Comparison of ENCODE assay signal across 10 mouse cellular contexts in the genomic region with DNA sequence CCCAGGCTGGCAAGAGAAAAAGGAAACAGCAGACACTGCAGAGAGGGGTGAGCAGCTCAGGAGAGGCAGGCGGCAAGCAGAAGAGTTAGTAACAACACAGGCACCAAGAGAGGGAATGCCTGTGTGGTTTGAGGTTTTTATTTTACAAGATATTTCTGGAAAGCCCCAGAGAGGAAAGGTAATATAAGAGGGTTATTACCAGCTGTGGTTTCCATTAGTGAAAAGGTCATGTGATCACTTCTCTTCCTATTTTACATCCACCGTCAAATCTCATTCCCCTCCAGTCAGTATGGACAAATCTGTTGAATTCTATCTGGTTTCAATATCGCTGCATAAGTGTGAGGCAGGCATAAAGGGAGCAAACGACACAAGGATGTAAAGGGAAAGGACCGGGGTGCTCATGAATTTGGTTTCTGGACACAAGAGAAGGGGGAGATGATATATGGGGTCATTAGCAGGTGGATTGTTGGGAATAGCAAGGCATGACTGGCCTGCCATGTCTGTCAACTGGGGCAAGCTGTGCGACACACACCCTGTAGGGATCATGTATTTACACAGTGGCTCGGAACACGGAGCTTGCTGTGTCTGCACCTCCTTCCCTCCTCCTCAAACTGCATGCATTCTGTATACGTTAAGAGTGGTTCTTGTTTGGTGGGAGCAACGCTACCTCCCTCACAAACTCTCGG. TPM values are rescaled to one million over a fixed set of nuclear protein-coding genes. Genes with fewer than 3 reads are reported as not detected.
DNase-seq lines count a peak whose midpoint lies in the region; ATAC-seq and TF ChIP-seq lines count a peak whose summit lies in the region.
"Had no signal": no experiment of that assay in that cellular context is flagged by ENCODE, and none has a peak within 500 bp of the region (broad histone marks: within the 10 kb centered on the region; RNA-seq: fewer than 3 reads in every experiment).

No protein-coding gene starts in this region.

- H3K4me2 ChIP-seq in heart, embryonic 16.5 days (ENCODE audit: low read depth, low read length), result peak overlapping the region; percentile 25; the same call in 1 of the 2 replicates
- peak overlapping the region; percentile 49 for H3K4me2 ChIP-seq in limb, embryonic 13.5 days (replicated peaks)
- no peak overlapping the region for H3K4me2 ChIP-seq in stomach, postnatal 0 days (replicated peaks; ENCODE audit: low read depth)

- no peak for ATAC-seq in heart, embryonic 16.5 days (replicated peaks; ENCODE audit: extremely low read depth, insufficient read depth, low FRiP score)
- peak; percentile 74 for ATAC-seq in limb, embryonic 13.5 days (ENCODE audit: low FRiP score, low read depth)
- peak; percentile 46; the same call in 1 of the 2 replicates for ATAC-seq in stomach, postnatal 0 days (ENCODE audit: low FRiP score, low TSS enrichment)

- peaks cover 7% of the 10 kb centered on the region for H3K4me1 ChIP-seq in heart, embryonic 16.5 days (ENCODE audit: control insufficient read depth, insufficient read depth, low read length)
- peaks cover 14% of the 10 kb centered on the region for H3K4me1 ChIP-seq in limb, embryonic 13.5 days
- H3K4me1 ChIP-seq in stomach, postnatal 0 days (replicated peaks; ENCODE audit: control insufficient read depth, insufficient read depth), result no peaks in the 10 kb centered on the region

- no peak for TF ChIP-seq EP300 in stomach, postnatal 0 days (optimal IDR thresholded peaks at IDR 0.05)

- H3K36me3 ChIP-seq in heart, embryonic 16.5 days (ENCODE audit: control insufficient read depth, insufficient read depth), result no peaks in the 10 kb centered on the region
- H3K36me3 ChIP-seq in limb, embryonic 13.5 days, result no peaks in the 10 kb centered on the region
- no peaks in the 10 kb centered on the region for H3K36me3 ChIP-seq in stomach, postnatal 0 days (ENCODE audit: control insufficient read depth, insufficient read depth, low read length)

- no peak overlapping the region for H3K27ac ChIP-seq in heart, embryonic 16.5 days (ENCODE audit: low read length)
- peak overlapping the region; percentile 28; the same call in 1 of the 2 replicates for H3K27ac ChIP-seq in limb, embryonic 13.5 days
- H3K27ac ChIP-seq in stomach, postnatal 0 days (replicated peaks), result no peak overlapping the region
- H3K27ac ChIP-seq: heart, adult 2 months had no signal

- no peaks in the 10 kb centered on the region for H3K27me3 ChIP-seq in heart, embryonic 16.5 days (ENCODE audit: control insufficient read depth, insufficient read depth, low read length)
- H3K27me3 ChIP-seq in limb, embryonic 13.5 days, result no peaks in the 10 kb centered on the region
- H3K27me3 ChIP-seq in stomach, postnatal 0 days (ENCODE audit: control insufficient read depth, insufficient read depth, low read length), result no peaks in the 10 kb centered on the region

- H3K9me3 ChIP-seq in heart, embryonic 16.5 days (replicated peaks; ENCODE audit: control insufficient read depth, low read length), result no peaks in the 10 kb centered on the region
- no peaks in the 10 kb centered on the region for H3K9me3 ChIP-seq in limb, embryonic 13.5 days
- H3K9me3 ChIP-seq in stomach, postnatal 0 days (ENCODE audit: control insufficient read depth, low read length), result no peaks in the 10 kb centered on the region

- H3K4me3 ChIP-seq in heart, embryonic 16.5 days (ENCODE audit: low read length), result no peak overlapping the region
- peak overlapping the region; percentile 11 for H3K4me3 ChIP-seq in limb, embryonic 13.5 days
- H3K4me3 ChIP-seq in stomach, postnatal 0 days (ENCODE audit: low read depth, low read length), result no peak overlapping the region
- H3K4me3 ChIP-seq: erythroblast, embryonic 14.5 days; heart, adult 2 months had no signal

- 57% methylated on average over 11 of the region's 11 CpGs for WGBS in heart, embryonic 16.5 days
- 41% methylated on average over 11 of the region's 11 CpGs for WGBS in limb, embryonic 13.5 days
- 49% methylated on average over 11 of the region's 11 CpGs for WGBS in stomach, postnatal 0 days

- intact Hi-C loops in heart, postnatal 25 days (cut with DNase I), result loop anchor here (1.0 to 2.0 kb wide), 3 partner anchors 24 to 156 kb away; partner anchors contain the start of gene Akr1b3

- H3K9ac ChIP-seq in heart, embryonic 16.5 days (ENCODE audit: low read length), result no peak overlapping the region
- H3K9ac ChIP-seq in limb, embryonic 13.5 days, result no peak overlapping the region
- H3K9ac ChIP-seq in stomach, postnatal 0 days (ENCODE audit: low read length), result no peak overlapping the region

- TF ChIP-seq CTCF in stomach, postnatal 0 days (IDR thresholded peaks at IDR 0.05; ENCODE audit: low read depth), result no peak

- DNase-seq in heart, postnatal 25 days (ENCODE audit: low spot score), result no peak
- DNase-seq in right cerebral cortex, postnatal 14 days, result peak; percentile 18
- no peak for DNase-seq in right cerebral cortex, adult 2 months (ENCODE audit: low spot score in 2 of 2)
- DNase-seq in stomach, postnatal 0 days (ENCODE audit: low spot score), result no peak
- DNase-seq in yolk sac, embryonic 10.5 days (ENCODE audit: low spot score), result no peak
- no peak for DNase-seq in spleen, adult 12 weeks (ENCODE audit: low spot score)

RNA-seq across cellular contexts. Expression of gene Akr1b3, which starts 24.9 kb away (rescaled TPM):
- 163 and 172 TPM in 2 replicates for polyA plus RNA-seq in heart, embryonic 16.5 days (2015; fragmentation: Nextera tagmentation; extraction: Ambion mirVana)
- total RNA-seq in heart, postnatal 25 days (2021), result 100 to 1,000 TPM; 255 to 264 TPM
- polyA plus RNA-seq in limb, embryonic 13.5 days (2015; fragmentation: Nextera tagmentation; extraction: Ambion mirVana), result 196 and 199 TPM in 2 replicates
- polyA plus RNA-seq in stomach, postnatal 0 days (2015; fragmentation: Nextera tagmentation; extraction: Ambion mirVana), result 188 TPM in 2 replicates
